Mouse (Mus musculus) intestine, embryonic 15.5 days (tissue): ENCODE results near the gene Ten1. TPM values are rescaled to one million over a fixed set of nuclear protein-coding genes. Genes with fewer than 3 reads are reported as not detected.

Experiments
- polyA plus RNA-seq: library from polyadenylated mRNA; unstranded; fragments of >200 nt; fragmentation: Nextera tagmentation; extraction: Ambion mirVana; gene quantifications from 2 replicates; pipeline ENCODE4 v1.2.1, GENCODE M21; 2015

Ten1 gene
- polyA plus RNA-seq, 1 experiment from 2014 or later, result 98.0 TPM

Other genes with a start within 250 kb of the Ten1 start
- gene Itgb4, start 224.1 kb upstream of the Ten1 start, polyA plus RNA-seq, result 7.9 and 10.0 TPM in 2 replicates
- 274 and 302 TPM in 2 replicates for gene Galk1, start 186.1 kb upstream of the Ten1 start, polyA plus RNA-seq
- gene H3f3b, start 170.9 kb upstream of the Ten1 start, polyA plus RNA-seq, result 1,398 and 1,618 TPM in 2 replicates
- 25.7 and 27.4 TPM in 2 replicates for gene Unk, start 168.5 kb upstream of the Ten1 start, polyA plus RNA-seq
- 4.2 and 5.2 TPM in 2 replicates for gene Unc13d, start 120.9 kb upstream of the Ten1 start, polyA plus RNA-seq
- 93.5 and 98.1 TPM in 2 replicates for gene Wbp2, start 111.9 kb upstream of the Ten1 start, polyA plus RNA-seq
- 18.0 and 20.9 TPM in 2 replicates for gene Trim47, start 71.6 kb upstream of the Ten1 start, polyA plus RNA-seq
- gene Trim65, start 67.7 kb upstream of the Ten1 start, polyA plus RNA-seq, result 6.4 and 7.1 TPM in 2 replicates
- gene Mrpl38, start 60.0 kb upstream of the Ten1 start, polyA plus RNA-seq, result 107 and 109 TPM in 2 replicates
- gene Fbf1, start 30.7 kb upstream of the Ten1 start, polyA plus RNA-seq, result 20.8 and 22.0 TPM in 2 replicates
- 56.9 and 59.4 TPM in 2 replicates for gene Acox1, start 190 bp downstream of the Ten1 start, polyA plus RNA-seq
- 3.3 and 3.4 TPM in 2 replicates for gene Evpl, start 39.2 kb downstream of the Ten1 start, polyA plus RNA-seq
- gene Srp68, start 75.4 kb downstream of the Ten1 start, polyA plus RNA-seq, result 95.2 and 96.7 TPM in 2 replicates
- gene Galr2, start 82.1 kb downstream of the Ten1 start, polyA plus RNA-seq, result 0.19 and 0.21 TPM in 2 replicates
- 52.1 and 52.5 TPM in 2 replicates for gene Exoc7, start 108.4 kb downstream of the Ten1 start, polyA plus RNA-seq
- 0.66 and 0.77 TPM in 2 replicates for gene Foxj1, start 136.5 kb downstream of the Ten1 start, polyA plus RNA-seq
- 16.4 and 18.2 TPM in 2 replicates for gene Rnf157, start 214.2 kb downstream of the Ten1 start, polyA plus RNA-seq
- 48.8 and 50.7 TPM in 2 replicates for gene Ubald2, start 235.2 kb downstream of the Ten1 start, polyA plus RNA-seq